In genomic region chr12:105862607-105863006, GRCm38 (mm10) we compare ENCODE assay signal across 12 mouse cellular contexts.
DNase-seq lines count a peak whose midpoint lies in the region; ATAC-seq and TF ChIP-seq lines count a peak whose summit lies in the region.
"Had no signal": no experiment of that assay in that cellular context is flagged by ENCODE, and none has a peak within 500 bp of the region (broad histone marks: within the 10 kb centered on the region; RNA-seq: fewer than 3 reads in every experiment).

No protein-coding gene starts in this region.

- TF ChIP-seq CTCF in forebrain, postnatal 0 days (IDR thresholded peaks at IDR 0.05; ENCODE audit: low read depth) = no peak
- TF ChIP-seq CTCF in lung, adult 2 months (IDR thresholded peaks at IDR 0.05; ENCODE audit: insufficient read depth, low read length) = no peak

- peak; percentile 46; the same call in 1 of the 2 replicates for ATAC-seq in forebrain, embryonic 12.5 days (ENCODE audit: low FRiP score)
- no peak for ATAC-seq in forebrain, postnatal 0 days
- peak; percentile 41; the same call in 1 of the 2 replicates for ATAC-seq in limb, embryonic 12.5 days (ENCODE audit: insufficient number of reproducible peaks, insufficient read depth, low FRiP score, low TSS enrichment, low read depth)

- H3K4me2 ChIP-seq in forebrain, embryonic 12.5 days = no peak overlapping the region
- no peak overlapping the region for H3K4me2 ChIP-seq in forebrain, postnatal 0 days (ENCODE audit: low read depth)
- peak overlapping the region; percentile 27 for H3K4me2 ChIP-seq in limb, embryonic 12.5 days

- peaks cover 9% of the 10 kb centered on the region; the same call in 1 of the 2 replicates for H3K4me1 ChIP-seq in forebrain, embryonic 12.5 days
- H3K4me1 ChIP-seq in forebrain, postnatal 0 days (ENCODE audit: insufficient read depth) = no peaks in the 10 kb centered on the region
- H3K4me1 ChIP-seq in lung, adult 2 months (ENCODE audit: control insufficient read depth, insufficient read depth, low read length) = no peaks in the 10 kb centered on the region
- H3K4me1 ChIP-seq in limb, embryonic 12.5 days (replicated peaks) = peaks cover 18% of the 10 kb centered on the region

- H3K27ac ChIP-seq in forebrain, embryonic 12.5 days = peak overlapping the region; percentile 51; the same call in 1 of the 2 replicates
- no peak overlapping the region for H3K27ac ChIP-seq in forebrain, postnatal 0 days (ENCODE audit: low read depth, low read length)
- H3K27ac ChIP-seq in limb, embryonic 12.5 days = peak overlapping the region; percentile 45; the same call in 1 of the 2 replicates
- H3K27ac ChIP-seq: liver, embryonic 14.5 days had no signal

- no peak for DNase-seq in forebrain, postnatal 0 days
- DNase-seq in lung, postnatal 36 days = peak; percentile 7
- DNase-seq in lung, adult 2 months = no peak
- peak; percentile 27 to 47 for DNase-seq in cerebellum, postnatal 36 days
- DNase-seq in right cerebral cortex, postnatal 36 days (ENCODE audit: low spot score in 2 of 2) = no peak
- no peak for DNase-seq in thymus, adult 18-20 months
- DNase-seq: heart, postnatal 10 days; right cerebral cortex, postnatal 14 days had no signal

- no peak overlapping the region for H3K9ac ChIP-seq in forebrain, embryonic 12.5 days
- H3K9ac ChIP-seq in forebrain, postnatal 0 days = no peak overlapping the region
- H3K9ac ChIP-seq in limb, embryonic 12.5 days (replicated peaks) = no peak overlapping the region
- H3K9ac ChIP-seq: liver, embryonic 14.5 days had no signal

- WGBS in forebrain, embryonic 12.5 days = 74% methylated on average over 22 of the region's 22 CpGs
- 59% methylated on average over 22 of the region's 22 CpGs for WGBS in forebrain, postnatal 0 days
- WGBS in lung, adult 2 months = 73% methylated on average over 22 of the region's 22 CpGs
- 36% methylated on average over 22 of the region's 22 CpGs for WGBS in limb, embryonic 12.5 days

- no peak overlapping the region for H3K4me3 ChIP-seq in forebrain, embryonic 12.5 days (replicated peaks)
- no peak overlapping the region for H3K4me3 ChIP-seq in forebrain, postnatal 0 days (ENCODE audit: low read depth, low read length)
- H3K4me3 ChIP-seq in lung, adult 2 months (replicated peaks; ENCODE audit: extremely low read depth, low read depth, low read length) = no peak overlapping the region
- H3K4me3 ChIP-seq in limb, embryonic 12.5 days (replicated peaks) = no peak overlapping the region
- H3K4me3 ChIP-seq: layer of hippocampus, adult 2 months had no signal

- H3K36me3 ChIP-seq in forebrain, embryonic 12.5 days (replicated peaks) = no peaks in the 10 kb centered on the region
- no peaks in the 10 kb centered on the region for H3K36me3 ChIP-seq in forebrain, postnatal 0 days (ENCODE audit: insufficient read depth)
- no peaks in the 10 kb centered on the region; the same call in 1 of the 2 replicates for H3K36me3 ChIP-seq in limb, embryonic 12.5 days

- TF ChIP-seq POLR2A in lung, adult 2 months (IDR thresholded peaks at IDR 0.05; ENCODE audit: borderline replicate concordance, extremely low read depth, low read depth, low read length) = no peak

- peaks cover 16% of the 10 kb centered on the region for H3K9me3 ChIP-seq in forebrain, embryonic 12.5 days
- H3K9me3 ChIP-seq in forebrain, postnatal 0 days (ENCODE audit: low read length) = no peaks in the 10 kb centered on the region
- peaks cover 15% of the 10 kb centered on the region for H3K9me3 ChIP-seq in limb, embryonic 12.5 days

- no peaks in the 10 kb centered on the region for H3K27me3 ChIP-seq in forebrain, embryonic 12.5 days
- no peaks in the 10 kb centered on the region for H3K27me3 ChIP-seq in forebrain, postnatal 0 days (ENCODE audit: insufficient read depth, low read length)
- no peaks in the 10 kb centered on the region for H3K27me3 ChIP-seq in limb, embryonic 12.5 days

Comparison
In these comparisons a context has a peak if more than half of its experiments do, and no peak if none do; other contexts are left out.
1. DNase-seq: peak in lung, postnatal 36 days (single experiment) and cerebellum, postnatal 36 days (2 of 2); none in forebrain, postnatal 0 days (single experiment), lung, adult 2 months (single experiment), right cerebral cortex, postnatal 36 days (0 of 2) and thymus, adult 18-20 months (0 of 2).